Mouse (Mus musculus): ENCODE measurements around the gene Gatad2b. TPM values are rescaled to one million over a fixed set of nuclear protein-coding genes. Genes with fewer than 3 reads are reported as not detected.
A peak's percentile ranks its signal among the peaks of the same experiment; 100 is the strongest.

Gatad2b gene
- polyA plus RNA-seq, 1 experiment from 2014 or later: 3.5 TPM

- Histone ChIP-seq H3K9me3 (replicated peaks) (no peaks in the 10 kb centered on the region), H3K4me1 (replicated peaks) (peaks cover 23% of the 10 kb centered on the region), H3K27me3 (no peaks in the 10 kb centered on the region), H3K27ac (replicated peaks) (no peak overlapping the region), H3K36me3 (replicated peaks) (peaks cover 28% of the 10 kb centered on the region), H3K4me2 (no peak overlapping the region), H3K4me3 (replicated peaks) (no peak overlapping the region), H3K9ac (no peak overlapping the region)
- ATAC-seq (ENCODE audit: insufficient read depth): no peak
- WGBS (ENCODE audit: insufficient replicate concordance): 66% methylated on average over 2 of the region's 2 CpGs
Observed at GRCm38 (mm10) chr3:90362346-90362745, 69.4 kb downstream of the Gatad2b start.

GRCm38 (mm10) chr3:90367001-90367632 lies 74.1 kb downstream of the Gatad2b start:
- no peak overlapping the region for H3K9ac ChIP-seq
- no peaks in the 10 kb centered on the region for H3K9me3 ChIP-seq (replicated peaks)
- 63% methylated on average over 5 of the region's 5 CpGs for WGBS (ENCODE audit: insufficient replicate concordance)
- no peak for ATAC-seq (ENCODE audit: insufficient read depth)
- H3K4me2 ChIP-seq: no peak overlapping the region
- no peaks in the 10 kb centered on the region for H3K27me3 ChIP-seq
- H3K4me3 ChIP-seq (replicated peaks): no peak overlapping the region
- H3K27ac ChIP-seq (replicated peaks): no peak overlapping the region
- peaks cover 23% of the 10 kb centered on the region for H3K4me1 ChIP-seq (replicated peaks)
- no peaks in the 10 kb centered on the region for H3K36me3 ChIP-seq (replicated peaks)

- Histone ChIP-seq H3K4me1 (replicated peaks) (peaks cover 14% of the 10 kb centered on the region), H3K36me3 (replicated peaks) (no peaks in the 10 kb centered on the region), H3K27ac (replicated peaks) (no peak overlapping the region), H3K4me2 (no peak overlapping the region), H3K4me3 (replicated peaks) (no peak overlapping the region), H3K27me3 (no peaks in the 10 kb centered on the region), H3K9me3 (replicated peaks) (no peaks in the 10 kb centered on the region), H3K9ac (no peak overlapping the region)
- WGBS (ENCODE audit: insufficient replicate concordance): 56% methylated on average over 2 of the region's 2 CpGs
- ATAC-seq (ENCODE audit: insufficient read depth): no peak
Observed at GRCm38 (mm10) chr3:90369041-90369440, 76.1 kb downstream of the Gatad2b start.

- WGBS (ENCODE audit: insufficient replicate concordance): 56% methylated on average over 7 of the region's 7 CpGs
- H3K9ac ChIP-seq: no peak overlapping the region
- H3K4me2 ChIP-seq: no peak overlapping the region
- H3K4me3 ChIP-seq (replicated peaks): no peak overlapping the region
- no peak for ATAC-seq (ENCODE audit: insufficient read depth)
- H3K27ac ChIP-seq (replicated peaks): no peak overlapping the region
- no peaks in the 10 kb centered on the region for H3K36me3 ChIP-seq (replicated peaks)
- no peaks in the 10 kb centered on the region for H3K9me3 ChIP-seq (replicated peaks)
- H3K4me1 ChIP-seq (replicated peaks): peaks cover 10% of the 10 kb centered on the region
- H3K27me3 ChIP-seq: no peaks in the 10 kb centered on the region
Observed at GRCm38 (mm10) chr3:90371857-90372256, 78.9 kb downstream of the Gatad2b start.

GRCm38 (mm10) chr3:90372817-90373216 lies 79.8 kb downstream of the Gatad2b start:
- no peaks in the 10 kb centered on the region for H3K9me3 ChIP-seq (replicated peaks)
- ATAC-seq (ENCODE audit: insufficient read depth): no peak
- H3K27me3 ChIP-seq: no peaks in the 10 kb centered on the region
- H3K4me2 ChIP-seq: no peak overlapping the region
- H3K36me3 ChIP-seq (replicated peaks): no peaks in the 10 kb centered on the region
- H3K4me3 ChIP-seq (replicated peaks): no peak overlapping the region
- 40% methylated on average over 5 of the region's 5 CpGs for WGBS (ENCODE audit: insufficient replicate concordance)
- no peak overlapping the region for H3K27ac ChIP-seq (replicated peaks)
- no peak overlapping the region for H3K9ac ChIP-seq
- 0 out of 2 replicates have a peak, but pooled peaks cover 6% of the 10 kb centered on the region for H3K4me1 ChIP-seq (replicated peaks)

- H3K9me3 ChIP-seq (replicated peaks): no peaks in the 10 kb centered on the region
- no peaks in the 10 kb centered on the region for H3K27me3 ChIP-seq
- no peak overlapping the region for H3K4me3 ChIP-seq (replicated peaks)
- ATAC-seq (ENCODE audit: insufficient read depth): no peak
- H3K4me1 ChIP-seq (replicated peaks): 0 out of 2 replicates have a peak, but pooled peaks cover 6% of the 10 kb centered on the region
- H3K9ac ChIP-seq: no peak overlapping the region
- WGBS (ENCODE audit: insufficient replicate concordance): 29% methylated on average over 4 of the region's 4 CpGs
- no peaks in the 10 kb centered on the region for H3K36me3 ChIP-seq (replicated peaks)
- H3K27ac ChIP-seq (replicated peaks): no peak overlapping the region
- H3K4me2 ChIP-seq: no peak overlapping the region
Observed at GRCm38 (mm10) chr3:90373432-90374028, 80.6 kb downstream of the Gatad2b start.

- Histone ChIP-seq H3K9ac (no peak overlapping the region), H3K27me3 (no peaks in the 10 kb centered on the region), H3K27ac (replicated peaks) (no peak overlapping the region), H3K4me3 (replicated peaks) (no peak overlapping the region), H3K4me1 (replicated peaks) (0 out of 2 replicates have a peak, but pooled peaks cover 6% of the 10 kb centered on the region), H3K9me3 (replicated peaks) (no peaks in the 10 kb centered on the region), H3K4me2 (no peak overlapping the region), H3K36me3 (replicated peaks) (no peaks in the 10 kb centered on the region)
- WGBS (ENCODE audit: insufficient replicate concordance): 69% methylated on average over 4 of the region's 4 CpGs
- no peak for ATAC-seq (ENCODE audit: insufficient read depth)
Observed at GRCm38 (mm10) chr3:90374368-90374767, 81.4 kb downstream of the Gatad2b start.

- WGBS (ENCODE audit: insufficient replicate concordance): 55% methylated on average over 3 of the region's 3 CpGs
- H3K4me1 ChIP-seq (replicated peaks): 0 out of 2 replicates have a peak, but pooled peaks cover 6% of the 10 kb centered on the region
- no peak for ATAC-seq (ENCODE audit: insufficient read depth)
- H3K36me3 ChIP-seq (replicated peaks): no peaks in the 10 kb centered on the region
- H3K4me3 ChIP-seq (replicated peaks): no peak overlapping the region
- no peak overlapping the region for H3K27ac ChIP-seq (replicated peaks)
- no peaks in the 10 kb centered on the region for H3K9me3 ChIP-seq (replicated peaks)
- no peak overlapping the region for H3K9ac ChIP-seq
- no peak overlapping the region for H3K4me2 ChIP-seq
- no peaks in the 10 kb centered on the region for H3K27me3 ChIP-seq
Observed at GRCm38 (mm10) chr3:90375562-90376246, 82.7 kb downstream of the Gatad2b start.

- WGBS (ENCODE audit: insufficient replicate concordance): 56% methylated on average over 1 of the region's 1 CpGs
- H3K4me2 ChIP-seq: no peak overlapping the region
- 0 out of 2 replicates have a peak, but pooled peaks have one; percentile 19 for ATAC-seq (ENCODE audit: insufficient read depth)
- H3K27ac ChIP-seq (replicated peaks): no peak overlapping the region
- H3K4me1 ChIP-seq (replicated peaks): 0 out of 2 replicates have a peak, but pooled peaks cover 6% of the 10 kb centered on the region
- no peaks in the 10 kb centered on the region for H3K27me3 ChIP-seq
- no peak overlapping the region for H3K4me3 ChIP-seq (replicated peaks)
- H3K9me3 ChIP-seq (replicated peaks): no peaks in the 10 kb centered on the region
- no peaks in the 10 kb centered on the region for H3K36me3 ChIP-seq (replicated peaks)
- no peak overlapping the region for H3K9ac ChIP-seq
Observed at GRCm38 (mm10) chr3:90376247-90376585, 83.2 kb downstream of the Gatad2b start.

GRCm38 (mm10) chr3:90378496-90378895 lies 85.5 kb downstream of the Gatad2b start:
- Histone ChIP-seq H3K9ac (no peak overlapping the region), H3K4me1 (replicated peaks) (0 out of 2 replicates have a peak, but pooled peaks cover 6% of the 10 kb centered on the region), H3K36me3 (replicated peaks) (no peaks in the 10 kb centered on the region), H3K9me3 (replicated peaks) (no peaks in the 10 kb centered on the region), H3K4me3 (replicated peaks) (no peak overlapping the region), H3K27me3 (no peaks in the 10 kb centered on the region), H3K4me2 (no peak overlapping the region), H3K27ac (replicated peaks) (no peak overlapping the region)
- ATAC-seq (ENCODE audit: insufficient read depth): no peak
- WGBS (ENCODE audit: insufficient replicate concordance): 64% methylated on average over 5 of the region's 5 CpGs

- peaks cover 7% of the 10 kb centered on the region; the same call in 1 of the 2 replicates for H3K4me1 ChIP-seq (replicated peaks)
- no peaks in the 10 kb centered on the region for H3K36me3 ChIP-seq (replicated peaks)
- no peak overlapping the region for H3K27ac ChIP-seq (replicated peaks)
- H3K27me3 ChIP-seq: no peaks in the 10 kb centered on the region
- 69% methylated on average over 11 of the region's 11 CpGs for WGBS (ENCODE audit: insufficient replicate concordance)
- no peak for ATAC-seq (ENCODE audit: insufficient read depth)
- no peaks in the 10 kb centered on the region for H3K9me3 ChIP-seq (replicated peaks)
- no peak overlapping the region for H3K9ac ChIP-seq
- H3K4me2 ChIP-seq: no peak overlapping the region
- H3K4me3 ChIP-seq (replicated peaks): no peak overlapping the region
Observed at GRCm38 (mm10) chr3:90381727-90382126, 88.7 kb downstream of the Gatad2b start.

Measured in liver, embryonic 15.5 days (tissue).